Mouse (Mus musculus) layer of hippocampus, adult 8-10 months (tissue): ENCODE results near the gene Rgs12. TPM values are rescaled to one million over a fixed set of nuclear protein-coding genes. Genes with fewer than 3 reads are reported as not detected.
A peak's percentile ranks its signal among the peaks of the same experiment; 100 is the strongest.

ENCODE experiments used
- DNase-seq, 2 experiments: peaks; one replicate each; pipeline ENCODE4 v3.0.0; 2022; ENCODE audit warnings: low spot score in 2 of 2
- microRNA-seq, 2 experiments: library from miRNA; unstranded; fragments of <30 nt; microRNA quantifications; one replicate each; pipeline ENCODE4 v1.2.0; 2022
- total RNA-seq, 4 experiments: library from RNA; stranded (reverse); gene quantifications; 2 replicates each; pipeline ENCODE4 v1.2.4; 2022

Rgs12 gene
- total RNA-seq, 4 experiments from 2014 or later, result 38.8 to 53.3 (median 42.3) TPM

- no peak for DNase-seq
These were observed 127.1 kb downstream of the Rgs12 start for GRCm38 (mm10) chr5:35076369-35076768.

DNA sequence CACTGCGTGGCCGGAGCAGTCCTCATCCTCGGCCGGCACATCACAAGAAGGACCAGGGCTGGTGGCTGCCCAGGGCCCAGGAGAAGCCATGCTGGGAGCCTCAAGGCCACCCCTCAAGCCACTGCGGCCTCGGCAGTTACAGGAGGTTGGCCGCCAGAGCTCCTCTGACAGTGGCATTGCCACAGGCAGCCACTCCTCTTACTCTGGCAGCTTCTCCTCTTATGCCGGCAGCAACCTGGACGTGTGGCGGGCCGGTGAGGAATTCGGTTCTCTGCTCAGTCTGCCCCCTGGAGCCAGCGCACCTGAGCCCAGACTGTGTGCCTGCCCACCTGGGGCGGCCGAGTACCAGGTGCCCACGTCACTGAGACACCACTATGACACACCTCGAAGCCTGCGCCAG lies 129.9 kb downstream of the Rgs12 start:
- no peak for DNase-seq

DNA sequence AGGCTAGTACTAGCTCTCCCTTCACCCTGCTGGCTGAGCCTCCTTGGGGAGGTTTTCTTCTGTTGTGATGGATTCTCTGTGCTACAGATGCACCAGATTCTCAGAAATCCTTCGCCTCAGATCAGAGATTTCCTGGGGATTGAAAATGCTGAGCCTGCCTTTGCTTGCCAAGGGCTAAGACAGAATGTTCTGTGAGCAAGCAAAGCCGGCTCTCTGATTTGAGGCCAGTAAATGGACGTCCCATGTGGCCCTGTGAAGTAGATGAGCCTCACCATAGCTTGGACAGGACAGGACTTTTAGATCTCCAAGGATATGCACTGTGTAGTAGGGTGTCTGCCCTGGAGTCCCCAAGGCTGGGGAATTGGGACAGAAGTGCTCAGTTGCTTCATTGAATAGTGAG lies 135.7 kb downstream of the Rgs12 start:
- DNase-seq, result no peak

DNA sequence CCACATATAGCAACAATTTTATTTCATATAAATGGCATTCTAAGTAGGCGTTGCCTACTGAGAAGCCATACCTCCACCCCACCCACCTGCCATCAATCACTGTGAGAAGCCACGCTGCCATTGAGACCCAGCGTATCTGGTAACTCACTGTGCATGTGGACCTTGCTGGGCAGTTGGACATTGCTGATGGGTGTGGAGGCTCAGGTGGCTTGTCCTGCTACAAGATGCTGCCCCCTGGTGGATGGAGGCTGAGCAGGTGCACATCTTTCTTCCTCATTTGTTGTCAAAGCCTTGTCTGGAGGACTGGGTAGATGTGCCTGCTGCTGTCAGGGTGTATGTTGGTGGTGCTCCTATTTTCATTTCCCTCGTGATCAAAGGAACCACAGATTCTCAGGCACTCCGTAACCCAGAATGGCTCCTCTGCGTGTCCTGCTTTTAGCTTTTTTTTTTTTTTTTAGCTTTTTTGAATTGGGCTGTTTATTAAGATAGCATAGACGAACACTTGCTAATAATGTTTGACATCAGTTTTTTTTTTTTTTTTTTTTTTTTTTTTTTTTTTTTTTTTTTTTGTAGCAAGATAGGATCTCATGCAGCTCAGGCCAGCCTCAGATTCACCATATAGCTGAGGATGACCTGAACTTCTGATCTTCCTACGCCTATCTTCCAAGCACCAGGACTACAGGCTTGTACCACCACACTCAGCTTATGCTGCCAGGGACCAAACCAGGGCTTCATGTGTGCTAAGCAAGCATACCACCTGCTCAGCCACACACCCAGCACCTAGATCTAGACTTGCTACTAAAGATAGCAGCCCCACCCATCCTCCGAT lies 139.8 kb downstream of the Rgs12 start:
- DNase-seq, result peak; percentile 54 to 72

Small RNAs within 50 kb of the gene (microRNA-seq; reads per million reads assigned to microRNA genes)
- 7.6 to 12.8 reads per million in 2 experiments for gene Mir3097

Other genes starting within 250 kb of the Rgs12 start
- 10 to 100 TPM; 71.0 to 94.2 (median 80.1) TPM for gene Htt, start 187.7 kb upstream of the Rgs12 start, total RNA-seq
- 1 to 10 TPM; 6.4 to 7.1 (median 6.9) TPM for gene Msantd1, start 41.4 kb upstream of the Rgs12 start, total RNA-seq
- 1 to 10 TPM in 2 of 4 experiments, under 1 TPM in 2; 0.57 to 1.2 (median 0.90) TPM for gene Hgfac, start 92.1 kb downstream of the Rgs12 start, total RNA-seq
- gene Dok7, start 107.3 kb downstream of the Rgs12 start, total RNA-seq, result 10 to 100 TPM; 15.9 to 23.8 (median 17.4) TPM
- 100 to 1,000 TPM; 126 to 154 (median 145) TPM for gene Lrpap1, start 156.3 kb downstream of the Rgs12 start, total RNA-seq